Mouse (Mus musculus) liver, adult (tissue): Measurements from ENCODE around the gene Ints3.

Experiments
- GATA4 ChIP-seq: IDR thresholded peaks from 2 replicates; pipeline ENCODE4 v1.6.1; 2014; ENCODE audit warnings: mild to moderate bottlenecking, low read length; ENCODE audit not compliant: insufficient replicate concordance

Gene Ints3

GRCm38 (mm10) chr3:90388726-90389510 lies 44.5 kb downstream of the Ints3 start:
- no peak for TF ChIP-seq GATA4

DNA sequence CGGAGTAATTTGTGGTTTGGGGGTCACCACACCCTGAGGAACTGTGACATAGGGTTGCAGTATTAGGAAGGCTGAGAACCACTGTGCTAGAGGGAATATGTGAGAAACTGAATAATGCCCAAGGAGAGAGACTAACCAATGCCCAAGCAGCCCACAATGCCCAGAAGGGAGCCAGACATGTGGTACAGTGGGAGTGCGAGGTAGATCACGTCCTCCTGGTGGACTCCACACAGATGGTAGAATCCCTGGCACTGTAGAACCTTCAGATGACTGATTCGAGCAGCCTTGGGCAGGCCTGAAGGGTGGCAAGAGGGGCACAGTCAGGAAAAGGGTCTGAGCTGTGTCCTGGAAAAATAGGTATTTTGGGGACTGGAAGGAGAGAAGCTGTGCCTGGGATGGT lies 45.2 kb downstream of the Ints3 start:
- no peak for TF ChIP-seq GATA4

- no peak for TF ChIP-seq GATA4
These were observed 45.9 kb downstream of the Ints3 start for GRCm38 (mm10) chr3:90387483-90387882.

- TF ChIP-seq GATA4: no peak
These were observed 46.6 kb downstream of the Ints3 start for GRCm38 (mm10) chr3:90386817-90387216.

- TF ChIP-seq GATA4: no peak
These were observed 48.5 kb downstream of the Ints3 start for GRCm38 (mm10) chr3:90384851-90385375.

DNA sequence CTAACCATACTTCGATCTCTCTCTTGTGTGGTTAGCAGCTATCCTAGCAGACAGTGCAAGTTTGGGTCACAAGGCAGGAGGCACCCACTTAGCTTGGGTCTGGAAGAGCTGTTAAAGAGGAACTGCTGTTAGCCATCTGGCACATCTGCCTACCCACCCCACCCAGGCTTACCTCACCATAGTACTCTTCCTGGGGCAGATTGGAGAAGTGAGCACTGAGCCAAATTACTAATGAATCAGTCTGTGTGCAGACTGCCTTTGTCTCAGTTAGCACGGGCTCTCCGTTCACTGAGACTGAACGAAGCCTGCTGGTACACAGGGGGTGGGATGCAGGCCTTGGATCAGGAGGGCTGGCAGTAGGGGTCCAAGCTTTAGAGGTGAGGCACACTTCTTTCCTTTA lies 49.7 kb downstream of the Ints3 start:
- no peak for TF ChIP-seq GATA4

DNA sequence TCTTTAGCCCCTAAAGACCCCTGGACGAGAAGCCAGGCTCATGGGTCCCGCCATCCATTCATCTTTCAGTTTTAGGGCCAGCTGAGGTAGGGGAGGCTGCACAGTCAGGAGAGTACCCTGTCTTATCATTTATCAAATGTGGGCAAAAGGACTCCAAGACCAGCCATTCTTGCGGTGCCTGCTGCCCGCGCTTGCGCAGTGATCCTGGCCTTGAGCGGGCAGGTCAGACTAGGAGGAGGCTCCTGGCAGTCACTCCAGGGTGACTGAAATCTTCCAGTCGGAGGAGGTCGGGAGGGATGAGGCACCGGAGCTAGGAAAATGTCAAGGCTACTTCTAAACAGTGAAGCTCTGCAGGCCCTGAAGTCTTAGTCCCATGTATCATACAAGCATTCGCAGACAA lies 51.7 kb downstream of the Ints3 start:
- no peak for TF ChIP-seq GATA4

DNA sequence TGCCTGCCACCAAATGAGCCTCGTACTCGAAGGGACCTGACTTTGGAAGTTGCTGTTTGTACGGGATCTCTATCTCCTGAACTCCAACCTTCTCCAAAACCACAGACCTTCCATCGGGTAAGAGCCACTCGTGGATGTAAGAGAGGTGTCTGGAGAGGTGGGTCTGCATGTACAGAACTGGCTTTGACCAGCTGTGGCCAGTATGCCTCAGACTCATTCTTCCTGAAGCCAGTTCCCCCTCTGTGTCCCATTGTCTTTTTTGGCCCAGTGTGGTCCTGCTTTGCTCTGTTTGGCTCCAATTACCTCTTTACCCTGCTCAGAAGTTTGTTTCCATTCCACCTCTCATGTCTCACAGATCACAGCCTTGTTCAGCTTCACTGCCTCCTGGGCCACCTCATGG lies 54.9 kb downstream of the Ints3 start:
- no peak for TF ChIP-seq GATA4

GRCm38 (mm10) chr3:90376247-90376585 lies 57.2 kb downstream of the Ints3 start:
- TF ChIP-seq GATA4: peak; percentile 77; the same call in 1 of the 2 replicates

DNA sequence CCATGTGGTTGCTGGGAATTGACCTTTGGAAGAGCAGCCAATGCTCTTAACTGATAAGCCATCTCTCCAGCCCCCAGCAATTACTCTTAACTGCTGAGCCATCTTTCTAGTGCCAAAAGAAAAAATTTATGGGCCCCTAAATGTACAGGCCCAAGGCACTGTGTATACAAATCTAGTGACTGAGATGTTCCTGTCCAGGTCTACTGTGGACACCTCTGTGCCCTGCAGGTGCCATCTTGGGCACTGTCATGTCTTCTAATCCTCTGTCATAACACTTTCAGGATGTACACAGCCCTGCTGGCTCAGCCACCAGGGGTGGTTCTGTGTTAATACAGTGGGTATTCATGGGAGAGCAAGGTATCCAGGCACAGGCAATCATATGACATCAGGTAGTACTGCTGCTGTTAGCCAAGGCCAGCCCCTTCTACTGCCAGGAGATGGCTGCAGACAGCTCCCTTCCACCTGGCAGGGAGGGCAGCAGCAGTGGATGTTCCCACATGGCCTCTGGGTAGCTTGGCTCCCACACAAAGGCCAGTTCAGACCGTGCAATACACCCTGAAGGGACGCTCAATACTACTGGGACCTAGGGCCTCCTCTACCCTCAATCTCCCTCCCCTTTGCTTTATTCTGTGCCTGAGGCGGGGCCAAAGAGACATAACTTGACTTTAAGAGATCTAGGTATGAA lies 57.7 kb downstream of the Ints3 start:
- TF ChIP-seq GATA4: no peak

DNA sequence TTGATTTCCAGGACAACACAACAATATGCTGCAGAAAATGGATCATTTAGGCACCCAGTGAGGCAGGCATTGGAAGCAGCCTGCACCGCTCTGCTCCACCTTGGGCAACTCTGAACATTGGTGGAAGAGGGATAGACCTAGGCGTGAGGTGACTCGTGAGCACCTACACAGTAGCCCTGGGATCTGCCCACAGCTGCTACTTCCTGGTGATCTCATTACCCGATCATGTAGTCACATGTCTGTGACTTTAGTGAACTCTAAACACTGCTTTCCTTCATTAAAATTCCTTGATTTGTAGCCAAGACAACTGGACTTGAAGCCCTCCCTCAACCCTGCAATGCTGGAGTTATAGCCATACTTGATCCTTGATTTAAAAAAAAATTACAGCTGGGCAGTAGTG lies 59.1 kb downstream of the Ints3 start:
- no peak for TF ChIP-seq GATA4

GRCm38 (mm10) chr3:90373432-90374028 lies 59.9 kb downstream of the Ints3 start:
- TF ChIP-seq GATA4: no peak

DNA sequence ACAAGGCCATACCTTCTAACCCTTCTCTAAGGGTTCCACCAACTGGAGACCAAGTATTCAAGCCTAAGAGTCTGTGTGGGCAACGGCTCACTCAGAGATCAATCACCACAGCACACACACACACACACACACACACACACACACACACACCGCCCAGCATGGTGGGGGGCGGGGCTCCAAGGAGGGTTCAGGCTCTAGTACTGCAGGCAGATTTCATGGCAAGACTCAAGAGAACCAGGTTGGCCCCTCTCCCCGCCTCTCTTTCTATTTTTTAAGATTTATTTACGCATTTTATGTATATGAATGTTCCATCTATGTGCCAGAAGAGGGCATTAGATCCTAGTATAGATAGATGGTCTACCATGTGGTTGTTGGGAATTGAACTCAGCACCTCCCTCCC lies 60.6 kb downstream of the Ints3 start:
- TF ChIP-seq GATA4: no peak

DNA sequence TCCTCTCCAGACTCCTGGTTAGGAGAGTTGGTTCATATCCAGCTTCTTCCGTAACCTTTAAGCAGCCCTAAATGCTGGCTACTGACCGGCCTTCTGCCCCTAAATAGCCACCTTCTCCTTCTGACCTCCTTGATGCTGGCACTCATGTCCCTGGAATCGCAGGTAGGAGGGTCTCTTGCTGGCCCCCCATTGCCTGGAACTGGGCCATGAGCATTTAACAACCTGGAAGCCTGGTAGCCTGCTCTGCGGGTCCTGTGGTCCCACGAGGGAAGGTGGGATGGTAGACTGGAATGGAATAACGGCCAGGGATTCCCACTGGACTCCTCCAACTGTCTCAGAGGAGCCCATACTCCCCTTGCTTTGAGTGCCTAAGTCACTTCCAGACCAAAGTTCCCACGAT lies 61.6 kb downstream of the Ints3 start:
- no peak for TF ChIP-seq GATA4

- no peak for TF ChIP-seq GATA4
These were observed 64.4 kb downstream of the Ints3 start for GRCm38 (mm10) chr3:90369041-90369440.

- TF ChIP-seq GATA4: no peak
These were observed 66.3 kb downstream of the Ints3 start for GRCm38 (mm10) chr3:90367001-90367632.

DNA sequence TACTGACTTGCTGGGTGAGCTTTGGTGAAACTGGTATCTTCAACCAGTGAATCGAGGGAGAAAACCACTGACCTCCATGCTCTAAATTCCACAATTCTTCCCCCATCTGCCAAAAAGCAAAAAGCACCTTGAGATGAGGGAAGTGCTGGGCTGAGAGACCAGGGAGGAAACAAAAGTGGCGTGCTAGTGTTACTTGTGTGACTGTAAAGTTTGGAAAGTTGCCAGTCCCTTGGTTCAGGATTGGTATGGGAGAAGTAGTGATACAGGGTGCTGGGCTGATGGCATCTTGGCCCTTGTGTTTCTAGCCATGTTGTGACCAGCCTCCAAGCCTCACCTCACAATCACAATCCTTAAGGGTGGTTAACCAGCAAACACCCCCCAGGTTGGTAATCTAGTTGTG lies 71.1 kb downstream of the Ints3 start:
- no peak for TF ChIP-seq GATA4
